Mouse (Mus musculus) adrenal gland, postnatal 4 days (tissue): ENCODE measurements around the gene Ldb1. TPM values are rescaled to one million over a fixed set of nuclear protein-coding genes. Genes with fewer than 3 reads are reported as not detected.

Experiments
- DNase-seq, 2 experiments: peaks; one replicate each; pipeline ENCODE4 v3.0.0; 2021 to 2022; ENCODE audit warnings: low spot score in 2 of 2, mixed read lengths in 2 of 2
- long read RNA-seq, 2 experiments: library from polyadenylated mRNA; stranded (forward); transcript quantifications; one replicate each; pipeline ENCODE4 v2.0.0; 2021
- total RNA-seq, 2 experiments: library from RNA; stranded (reverse); gene quantifications; 2 replicates each; pipeline ENCODE4 v1.2.3; 2021

Ldb1 gene
- 100 to 1,000 TPM; 161 TPM for total RNA-seq
- long read RNA-seq, experiment 1, transcript Ldb1-206 (11 exons, 2,108 nt): major isoform, 9 of 46 reads
- long read RNA-seq, experiment 1, transcript Ldb1-207 (11 exons, 3,133 nt): major isoform, 9 of 46 reads
- long read RNA-seq, experiment 1, partial matches to known transcripts: 18 of 46 reads
- long read RNA-seq, experiment 1, other reads (novel, unspliced or antisense): 9 of 46 reads
- long read RNA-seq, experiment 2, transcript Ldb1-206 (11 exons, 2,108 nt): minor isoform, 12 of 104 reads
- long read RNA-seq, experiment 2, transcript Ldb1-207 (11 exons, 3,133 nt): major isoform, 20 of 104 reads
- long read RNA-seq, experiment 2, partial matches to known transcripts: 51 of 104 reads
- long read RNA-seq, experiment 2, other reads (novel, unspliced or antisense): 17 of 104 reads

DNA sequence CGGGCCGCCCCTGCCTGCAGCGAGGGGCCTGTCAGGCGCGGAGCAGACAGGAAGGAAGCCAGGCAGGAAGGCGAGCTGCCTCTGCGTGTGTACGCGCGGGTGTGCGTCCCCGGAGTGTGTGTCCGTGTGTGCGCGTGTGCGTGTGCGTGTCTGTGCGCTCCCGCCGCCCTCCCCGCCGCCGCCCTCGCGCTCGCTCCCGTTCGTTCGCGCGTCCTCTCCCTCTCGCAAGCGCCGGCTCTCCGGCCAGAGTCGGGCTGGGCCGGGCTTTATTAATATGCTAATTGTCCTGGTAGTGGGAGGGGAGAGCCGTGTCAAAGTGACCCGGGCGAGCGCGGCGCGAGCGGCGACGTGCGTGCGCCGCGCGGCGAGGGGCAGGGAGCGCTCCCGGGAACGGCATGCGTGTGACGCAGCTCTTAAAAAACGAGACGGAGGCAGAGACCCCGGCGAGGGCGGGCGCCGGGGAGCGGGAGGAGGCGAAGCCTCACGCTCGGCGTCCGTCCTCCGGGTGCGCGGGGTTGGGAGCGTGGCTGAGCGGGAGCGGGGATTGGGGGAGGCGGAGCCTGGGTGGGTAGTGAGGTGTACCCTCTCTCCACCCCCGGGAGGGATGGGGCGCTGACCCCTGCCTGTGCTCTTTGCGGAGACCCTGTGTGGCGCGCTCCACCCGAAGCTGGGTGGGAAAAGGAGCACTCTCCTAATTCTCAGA lies at the start of gene Ldb1:
Ldb1 (minus strand) TSS at position 222 of the 703 bp plus-strand sequence.
- peak; percentile 60 to 82 for DNase-seq

DNA sequence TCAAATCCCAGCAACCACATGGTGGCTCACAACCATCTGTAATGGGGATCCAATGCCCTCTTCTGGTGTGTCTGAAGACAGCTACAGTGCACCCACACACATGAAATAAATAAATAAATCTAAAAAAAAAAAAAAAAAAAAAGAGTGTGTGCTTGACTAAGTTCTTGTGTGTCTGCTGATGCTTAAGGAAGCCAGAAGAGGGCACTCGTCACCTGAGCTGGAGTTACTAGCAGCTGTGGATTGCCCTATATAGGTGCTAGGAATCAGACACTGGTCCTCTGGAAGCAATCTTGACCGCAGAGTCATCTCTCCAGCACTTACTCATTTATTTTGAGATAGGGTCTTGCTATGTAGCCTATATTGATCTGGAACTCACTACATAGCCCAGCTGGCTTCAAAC lies 49.1 kb upstream of the Ldb1 start:
- no peak for DNase-seq

DNA sequence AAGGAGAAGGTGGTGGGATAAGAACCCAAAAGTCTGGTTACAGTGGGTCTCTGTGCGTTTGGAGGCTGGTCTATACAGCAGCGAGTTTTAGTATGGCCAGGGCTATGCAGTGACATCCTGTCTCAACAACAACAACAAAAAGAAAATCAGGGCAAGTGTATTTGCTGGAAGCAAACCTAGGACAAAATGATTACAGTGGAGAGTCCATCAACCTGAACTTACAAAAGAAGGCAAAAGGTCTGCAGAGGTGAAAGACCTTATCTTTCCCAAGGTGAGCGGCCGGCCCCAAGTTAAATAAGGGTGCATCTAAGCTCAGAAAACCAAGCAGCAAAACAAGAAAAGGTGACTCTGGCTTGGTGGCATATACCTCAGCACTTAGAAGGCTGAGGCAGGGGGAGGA lies 46.6 kb upstream of the Ldb1 start:
- no peak for DNase-seq

DNA sequence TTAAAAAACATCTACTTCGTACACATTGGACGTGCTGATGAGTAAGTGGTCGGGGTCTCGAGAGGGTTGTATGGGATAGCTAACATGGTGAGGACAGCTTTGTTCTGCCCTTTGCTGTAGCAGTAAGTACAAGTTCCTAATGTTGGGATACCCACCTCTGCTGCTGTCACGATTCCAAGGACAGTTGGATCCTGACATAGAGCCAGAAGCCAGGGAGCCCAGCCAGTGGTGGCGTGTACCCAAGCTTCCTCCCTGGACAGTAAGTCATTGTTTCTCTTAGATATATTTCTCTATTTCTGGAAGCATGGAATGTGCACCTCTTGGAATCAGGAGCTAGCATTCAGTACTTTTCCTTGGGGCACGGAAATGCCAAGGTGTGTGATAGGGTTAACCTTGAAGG lies 42.9 kb upstream of the Ldb1 start:
- no peak for DNase-seq

DNA sequence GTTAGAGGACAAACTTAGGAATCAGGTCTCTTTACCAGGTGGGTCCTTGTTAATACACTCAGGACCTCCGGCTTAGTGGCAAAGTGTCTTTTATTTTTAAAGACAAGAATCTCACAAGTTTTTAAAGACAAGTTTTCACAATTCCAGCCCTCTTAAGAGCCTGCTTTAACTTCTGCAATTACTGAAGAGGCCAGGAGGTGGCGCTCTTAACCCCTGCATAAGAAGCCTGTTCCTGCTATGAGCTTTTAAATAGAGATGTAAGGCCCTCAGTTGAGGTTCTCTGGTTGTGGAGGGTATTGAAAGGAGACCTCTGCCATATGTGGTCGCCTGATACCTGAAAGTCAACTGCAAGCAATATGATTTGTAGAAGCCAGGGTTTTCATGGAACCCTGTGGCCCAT lies 41.3 kb upstream of the Ldb1 start:
- DNase-seq: peak in 1 of 2 experiments; percentile 26

DNA sequence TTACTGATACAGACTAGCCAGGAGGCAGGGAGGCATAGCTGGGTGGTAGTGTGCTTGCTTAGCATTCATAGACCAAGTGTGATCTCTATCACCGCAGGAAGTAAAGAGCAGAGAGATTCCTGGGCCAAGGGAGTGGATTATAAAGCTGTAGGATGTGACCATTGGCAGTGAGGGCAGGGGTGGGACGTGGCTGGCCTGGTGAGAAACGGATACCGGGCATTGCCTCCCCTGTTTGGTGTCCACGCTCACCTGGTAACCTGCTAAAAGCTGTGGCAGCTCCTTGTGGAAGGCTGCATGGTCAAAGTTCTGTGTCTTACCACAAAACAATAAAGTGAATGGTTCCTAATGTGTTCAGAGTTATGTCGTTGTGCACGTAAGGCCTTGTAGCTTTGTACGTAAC lies 40.2 kb upstream of the Ldb1 start:
- no peak for DNase-seq

DNA sequence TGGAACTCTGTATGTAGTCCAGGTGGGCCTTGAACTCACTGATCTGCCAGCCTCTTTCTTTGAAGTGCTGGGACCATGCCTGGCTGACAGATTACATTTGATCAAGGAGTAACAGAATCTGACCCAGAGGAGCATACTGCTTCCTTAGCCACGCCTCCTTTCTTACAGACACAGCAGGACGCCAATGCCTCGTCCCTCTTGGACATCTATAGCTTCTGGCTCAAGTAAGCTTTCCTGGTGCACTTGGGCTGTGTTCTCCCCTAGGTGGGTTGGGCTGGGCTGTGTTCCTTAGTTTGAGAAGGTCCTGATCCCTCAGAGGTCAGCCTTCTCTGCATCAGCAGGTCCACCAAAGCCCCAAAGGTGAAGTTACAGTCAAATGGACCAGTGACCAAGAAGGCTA lies 33.5 kb upstream of the Ldb1 start:
- no peak for DNase-seq

DNA sequence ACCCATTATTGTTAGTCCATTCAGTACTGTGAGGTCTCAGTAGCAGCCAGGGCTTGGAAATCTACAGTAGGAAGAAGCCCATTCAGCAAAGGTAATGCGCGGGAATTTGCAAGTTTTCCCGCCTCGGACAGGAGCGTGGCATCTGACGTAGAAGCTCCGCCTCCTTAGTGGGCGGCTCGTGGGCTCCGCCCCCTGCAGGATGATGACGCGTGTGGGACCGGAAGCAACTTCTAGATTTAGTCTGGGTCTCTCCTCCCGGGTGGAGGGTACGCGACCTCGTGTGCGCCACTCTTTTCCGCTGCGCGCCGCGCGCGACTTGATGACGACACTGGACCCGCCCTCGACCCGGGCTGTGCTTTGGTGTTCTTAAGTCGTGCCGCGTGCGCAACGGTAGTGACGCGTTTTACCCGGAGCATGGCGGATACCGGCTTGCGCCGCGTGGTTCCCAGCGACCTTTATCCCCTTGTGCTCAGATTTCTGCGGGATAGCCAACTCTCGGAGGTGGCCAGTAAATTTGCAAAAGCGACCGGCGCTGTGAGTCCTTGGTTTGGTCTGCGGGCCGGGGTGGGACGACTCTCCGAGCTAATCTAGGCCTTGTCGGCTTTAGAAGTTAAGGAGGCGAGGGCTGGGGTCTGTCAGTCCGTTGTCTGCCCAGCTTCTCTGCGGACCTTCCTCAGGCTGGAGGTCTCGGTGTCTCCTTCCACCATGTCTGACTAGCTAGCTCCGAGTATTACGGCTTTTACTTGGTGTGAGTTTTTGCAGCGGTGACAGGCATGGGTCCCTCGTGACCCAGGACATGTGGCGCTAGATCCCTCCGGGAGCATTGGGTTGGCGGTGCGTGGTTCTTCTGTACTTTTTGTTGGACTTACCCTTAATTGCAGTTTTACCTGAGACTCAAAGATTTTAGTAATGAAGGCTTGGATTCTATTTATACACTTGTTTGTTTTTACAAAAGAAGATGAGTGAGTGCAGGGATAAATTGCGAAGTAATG lies 30.9 kb upstream of the Ldb1 start, which contains the start of gene Nolc1:
Nolc1 (plus strand) TSS at position 248 of the 992 bp plus-strand sequence.
- peak; percentile 97 to 98 for DNase-seq

DNA sequence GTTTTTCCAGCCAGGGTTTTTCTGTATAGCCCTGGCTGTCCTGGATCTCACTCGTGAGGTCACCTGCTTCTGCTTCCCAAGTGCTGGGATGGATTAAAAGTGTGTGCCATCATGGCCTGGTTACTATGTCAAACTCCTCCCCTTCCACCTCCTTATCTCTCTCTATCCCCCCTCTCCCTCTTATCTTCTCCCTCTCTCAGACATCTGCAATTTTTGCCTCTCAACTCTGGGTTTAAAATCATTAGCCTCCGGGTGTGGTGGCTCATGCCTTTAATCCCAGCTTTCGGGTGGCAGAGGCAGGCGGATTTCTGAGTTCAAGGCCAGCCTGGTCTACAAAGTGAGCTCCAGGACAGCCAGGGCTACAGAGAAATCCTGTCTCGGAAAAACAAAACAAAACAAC lies 29.3 kb upstream of the Ldb1 start:
- DNase-seq: no peak

DNA sequence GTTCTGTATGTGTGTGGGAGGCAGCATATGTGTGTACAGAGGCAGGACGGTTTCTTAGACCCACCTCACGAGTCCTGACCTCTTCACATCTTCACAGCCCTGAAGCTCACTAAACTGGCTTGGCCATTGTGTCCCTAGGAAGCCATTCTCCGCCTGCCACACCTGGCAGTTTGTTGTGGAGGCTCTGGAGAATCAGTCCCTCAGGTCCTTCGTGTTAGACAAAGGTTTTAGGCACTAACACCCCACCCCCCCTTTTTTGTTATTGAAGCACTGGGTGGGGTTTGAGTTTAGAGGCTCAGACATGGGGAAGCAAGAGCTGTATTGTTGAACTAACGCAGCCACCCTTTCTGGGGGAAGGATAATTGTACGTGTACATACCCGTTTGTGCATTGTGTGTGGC lies 28.3 kb upstream of the Ldb1 start:
- DNase-seq: no peak

DNA sequence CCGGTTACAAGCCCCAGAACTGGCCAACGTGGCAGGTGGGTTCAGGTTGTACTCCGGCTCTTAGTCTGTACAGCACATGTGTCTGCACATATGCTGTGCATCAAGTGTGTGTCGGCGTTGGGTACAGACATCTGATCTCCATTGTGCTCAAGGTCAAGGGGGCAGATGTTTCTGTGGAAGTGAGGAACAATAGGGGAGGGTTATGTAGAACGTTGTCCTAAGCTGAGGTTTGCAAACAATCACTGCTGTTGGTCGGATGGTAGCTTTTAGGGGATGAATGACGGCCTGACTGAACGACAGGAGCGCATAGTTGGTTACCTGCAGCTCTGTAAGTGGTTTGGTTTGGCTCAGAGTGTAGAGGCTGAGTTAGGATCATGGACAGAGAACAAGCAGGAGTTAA lies 23.0 kb upstream of the Ldb1 start:
- DNase-seq: no peak

DNA sequence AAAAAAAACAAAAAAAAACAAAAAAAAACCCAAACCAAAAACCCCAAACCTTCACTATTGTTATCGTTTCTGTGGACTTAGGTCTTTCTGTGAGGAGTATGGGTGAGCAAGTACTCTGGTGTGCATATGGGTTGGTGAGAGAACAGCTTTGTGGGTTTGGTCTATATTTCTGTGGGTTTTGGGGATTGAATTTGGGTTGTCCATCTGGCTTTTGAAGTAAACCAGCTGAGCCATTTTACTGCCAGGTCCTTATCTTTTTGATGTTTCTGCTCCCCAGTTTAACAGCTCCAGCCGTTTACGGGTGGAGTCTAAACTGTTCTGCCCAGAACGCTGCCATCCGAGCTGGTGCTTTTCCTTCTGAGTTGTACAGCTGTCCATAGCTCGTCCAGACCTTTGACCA lies 15.8 kb upstream of the Ldb1 start:
- no peak for DNase-seq

DNA sequence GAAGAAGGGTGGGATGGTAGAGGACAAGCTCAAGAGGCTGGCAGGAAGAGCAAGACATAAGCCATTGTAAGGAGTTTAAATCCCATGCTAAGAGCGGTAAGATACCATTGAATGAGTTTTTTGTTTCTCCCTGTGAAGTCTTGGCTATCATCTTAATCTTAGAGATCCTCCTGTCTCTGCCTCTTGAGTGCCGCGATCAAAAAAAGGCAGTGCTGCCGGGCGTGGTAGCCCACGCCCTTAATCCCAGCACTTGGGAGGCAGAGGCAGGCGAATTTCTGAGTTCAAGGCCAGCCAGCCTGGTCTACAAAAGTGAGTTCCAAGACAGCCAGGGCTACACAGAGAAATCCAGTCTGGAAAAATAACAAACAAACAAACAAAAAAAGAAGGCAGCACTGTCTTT lies 13.5 kb upstream of the Ldb1 start:
- DNase-seq: no peak

DNA sequence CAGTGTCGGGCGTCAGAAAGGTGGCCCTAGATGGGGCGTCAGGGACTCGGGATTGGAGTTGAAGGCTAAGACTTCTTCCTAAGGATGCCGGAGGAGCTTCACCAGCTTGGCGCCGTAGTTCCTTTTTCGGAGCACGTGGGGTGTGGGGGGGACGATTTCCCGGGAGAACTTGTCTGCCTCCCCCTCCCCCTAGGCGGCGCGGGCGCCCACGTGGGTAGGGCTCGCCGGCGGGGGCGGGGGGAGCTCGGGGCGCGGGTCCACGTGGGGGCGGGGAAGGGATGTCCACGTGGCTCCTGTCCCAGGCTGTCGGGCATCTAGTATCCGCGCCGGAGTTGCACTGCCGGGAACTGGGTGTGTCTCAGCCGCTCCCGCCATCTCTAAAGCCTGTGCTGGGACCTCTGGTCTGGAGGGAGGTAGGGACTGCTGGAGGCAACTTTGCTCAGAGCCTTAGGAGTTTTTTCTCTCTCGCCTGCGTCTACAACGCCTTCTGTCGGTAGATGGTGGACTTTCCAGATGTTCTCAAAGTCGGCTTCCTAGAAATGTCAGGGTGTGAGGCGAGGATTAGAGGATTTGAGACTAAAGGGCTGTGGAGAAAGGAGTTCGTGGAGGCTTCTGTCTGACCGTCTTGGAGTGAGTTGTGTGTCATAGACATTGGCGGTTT lies 12.1 kb upstream of the Ldb1 start:
- DNase-seq: peak; percentile 47 to 70

DNA sequence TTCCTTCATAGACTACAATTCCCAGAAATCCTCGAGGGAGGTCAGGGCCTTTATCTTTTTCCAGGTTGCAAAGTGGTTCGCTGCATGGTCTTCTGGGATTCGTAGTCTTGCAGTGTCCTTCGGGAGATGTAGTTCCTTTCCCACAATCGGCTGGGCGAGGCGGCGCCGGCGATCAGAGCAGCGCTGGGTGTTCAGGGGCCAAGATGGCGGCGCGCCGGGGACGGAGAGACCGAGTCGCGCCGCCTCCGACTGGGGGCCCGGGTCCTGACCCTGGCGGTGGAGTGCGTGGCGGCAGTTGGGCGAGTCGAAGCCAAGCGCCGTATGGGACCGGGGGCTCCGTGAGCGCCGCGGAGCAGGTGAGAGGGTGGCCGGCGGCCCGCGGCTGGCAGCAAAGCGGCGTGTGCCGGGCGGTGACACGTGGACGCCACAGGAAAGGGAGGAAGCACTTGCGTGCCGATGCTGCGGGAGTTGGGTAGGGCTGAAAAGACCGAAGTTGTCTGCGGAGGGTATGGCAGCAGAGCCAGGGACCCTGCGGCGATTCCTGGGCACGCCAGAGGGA lies 11.5 kb upstream of the Ldb1 start:
- DNase-seq: peak; percentile 50 to 82

DNA sequence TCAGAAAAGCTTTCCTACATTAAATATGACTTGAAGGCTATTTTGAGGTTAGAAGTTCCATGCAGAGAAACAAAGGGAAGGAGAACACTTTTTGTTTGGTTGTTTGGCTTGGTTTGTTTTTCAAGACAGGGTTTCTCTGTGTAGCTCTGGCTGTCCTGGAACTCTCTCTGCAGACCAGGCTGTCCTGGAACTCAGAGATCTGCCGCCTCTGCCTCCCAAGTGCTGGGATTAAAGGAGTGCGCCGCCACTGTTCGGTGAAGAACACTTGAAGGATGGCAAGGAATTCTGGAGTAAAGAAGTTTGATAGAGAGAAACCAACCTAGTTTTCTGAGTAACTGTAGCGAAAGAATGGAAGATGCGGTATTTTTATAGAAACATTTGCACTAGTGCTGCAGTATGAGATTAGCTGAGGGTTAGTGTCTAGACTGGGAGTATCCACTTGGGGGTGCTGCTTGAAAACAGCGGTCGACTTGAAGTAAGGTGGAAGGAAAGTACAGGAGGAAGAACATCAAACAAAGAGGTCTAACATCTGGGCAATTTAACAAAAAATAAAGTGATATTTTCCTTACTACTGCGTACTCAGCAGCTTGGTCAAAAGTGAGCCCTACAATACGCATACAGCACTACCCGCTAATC lies 10.9 kb upstream of the Ldb1 start:
- no peak for DNase-seq

DNA sequence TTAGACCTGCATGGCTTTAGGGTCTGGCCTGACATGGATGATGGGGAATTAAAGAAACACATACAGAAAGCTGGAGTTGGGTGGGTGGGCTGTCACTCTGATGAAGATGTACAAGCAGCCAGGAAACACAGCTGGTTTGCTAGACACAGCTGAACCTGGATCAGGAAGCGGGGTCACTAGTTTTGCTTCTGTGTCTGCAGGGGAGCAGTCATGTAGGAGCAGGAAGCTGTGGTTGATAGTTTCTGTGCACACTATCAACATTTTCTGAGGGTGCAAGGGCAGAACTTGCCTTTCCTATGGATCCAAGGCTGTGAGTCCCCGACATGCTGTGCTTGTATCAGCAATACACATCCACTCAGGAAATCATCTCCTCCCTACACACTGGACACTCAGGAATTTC lies 5.4 kb upstream of the Ldb1 start:
- DNase-seq: no peak

DNA sequence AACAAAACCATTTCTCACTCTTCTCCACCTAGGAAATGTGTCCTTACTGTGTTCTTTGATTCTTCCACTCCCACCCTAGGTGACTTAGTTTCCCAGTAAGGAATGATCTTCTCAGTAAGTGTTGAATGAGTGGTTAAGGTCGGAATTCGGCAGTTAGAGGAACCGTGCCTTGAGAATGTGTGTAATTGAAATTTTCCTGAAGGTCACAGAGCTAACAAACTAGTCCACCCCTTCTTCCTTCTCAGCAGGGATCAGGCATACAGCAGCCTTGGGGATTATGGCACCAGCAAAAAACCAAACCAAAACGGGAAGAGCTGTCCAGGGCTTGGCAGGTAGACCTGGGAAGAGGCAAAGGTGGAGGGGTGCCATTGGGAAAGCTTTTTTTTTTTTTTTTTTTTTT lies 4.1 kb upstream of the Ldb1 start:
- no peak for DNase-seq

DNA sequence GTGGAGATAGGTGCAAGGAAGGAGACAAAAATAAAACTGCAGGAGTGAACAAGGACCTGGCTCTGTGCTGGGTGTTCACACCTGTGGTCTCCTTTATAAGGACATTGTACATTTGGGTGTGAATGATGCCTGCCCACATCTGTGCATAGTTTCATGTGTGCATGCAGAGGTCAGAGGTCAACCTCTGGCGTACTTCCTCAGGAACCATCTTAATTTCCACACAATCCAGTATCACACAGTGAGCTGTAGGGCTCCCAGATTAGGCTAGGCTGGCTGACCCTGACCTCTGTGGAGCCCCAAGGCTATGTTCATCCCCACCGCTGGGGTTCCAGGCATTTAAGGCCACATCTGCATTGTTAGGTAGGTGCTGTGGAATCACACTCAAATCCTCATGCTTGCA lies 2.4 kb upstream of the Ldb1 start:
- DNase-seq: no peak

DNA sequence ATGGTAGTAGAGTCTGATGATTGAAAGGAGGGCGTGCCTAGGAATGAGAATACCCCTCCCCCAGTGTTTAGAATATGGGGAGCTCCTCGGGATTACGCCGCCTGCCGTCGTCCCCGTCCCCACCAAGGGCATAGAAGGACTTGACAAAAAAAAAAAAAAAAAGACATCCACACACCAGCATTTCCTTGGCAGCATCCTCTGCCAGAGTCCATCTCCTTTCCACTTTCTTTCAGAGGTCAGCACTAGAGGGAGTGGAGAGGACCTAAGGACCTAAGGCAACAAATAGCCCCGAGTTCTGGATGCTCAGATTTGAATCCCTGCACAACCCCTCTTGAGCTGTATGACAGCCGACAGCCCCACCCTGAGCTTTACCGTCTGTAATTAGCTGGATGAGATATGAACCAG lies 1.6 kb upstream of the Ldb1 start:
- DNase-seq: no peak
